Mouse (Mus musculus): Measurements from ENCODE around the gene Stra8.

- TF ChIP-seq CTCF (IDR thresholded peaks at IDR 0.05; ENCODE audit: insufficient read depth, low read length) (no peak), POLR2A (IDR thresholded peaks at IDR 0.05; ENCODE audit: borderline replicate concordance, extremely low read depth, low read depth, low read length) (no peak)
Measured at GRCm38 (mm10) chr6:34941496-34941895, 21.5 kb downstream of the Stra8 start.
